Mouse (Mus musculus): ENCODE results near the gene Gsk3a.

Gsk3a gene

DNA sequence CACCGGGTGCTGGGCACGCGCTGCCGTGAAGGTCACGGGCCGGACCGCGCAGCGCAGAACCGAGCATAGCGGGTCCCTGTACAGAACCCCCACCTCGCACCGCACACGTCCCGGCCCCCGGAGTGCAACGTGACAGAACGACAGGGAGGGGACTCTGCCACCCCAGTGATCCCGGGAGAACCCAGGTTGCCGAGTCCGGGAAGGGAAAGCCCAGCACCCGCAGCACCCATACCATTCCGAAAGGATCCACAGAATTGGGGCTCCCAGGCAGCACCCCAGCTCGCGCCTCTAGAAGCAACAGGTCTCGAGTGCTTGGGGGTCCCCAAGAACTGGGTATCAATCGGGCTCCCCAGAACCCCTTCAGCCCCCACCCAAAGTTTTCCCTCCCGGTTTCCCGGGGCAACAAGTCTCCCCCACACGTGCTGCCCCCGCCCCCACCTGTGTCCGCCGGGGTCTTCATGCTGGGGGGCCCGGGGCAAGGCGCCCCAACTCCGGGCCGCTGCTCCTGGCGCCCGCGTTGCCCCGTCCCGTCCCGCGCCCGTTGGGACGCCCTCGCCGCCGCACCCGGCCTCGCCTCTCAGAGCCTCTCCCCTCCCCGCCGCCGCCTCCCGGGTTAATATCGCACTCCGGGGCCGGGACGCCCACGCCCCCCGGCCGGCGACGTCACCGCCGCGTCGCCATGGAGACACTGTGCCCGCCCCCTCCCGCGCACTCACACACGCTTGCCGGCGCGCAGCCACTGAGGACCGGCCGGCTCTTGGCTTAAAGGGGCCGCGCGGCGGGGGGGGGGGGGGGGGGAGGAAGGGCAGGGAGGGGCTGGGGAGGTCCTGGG is 12.7 kb upstream of the Gsk3a start, which contains the start of gene Erf:
Erf (minus strand) TSS at position 621 of the 832 bp plus-strand sequence.
- peak; percentile 92 to 95 for DNase-seq (ENCODE audit: low spot score in 2 of 2)

DNA sequence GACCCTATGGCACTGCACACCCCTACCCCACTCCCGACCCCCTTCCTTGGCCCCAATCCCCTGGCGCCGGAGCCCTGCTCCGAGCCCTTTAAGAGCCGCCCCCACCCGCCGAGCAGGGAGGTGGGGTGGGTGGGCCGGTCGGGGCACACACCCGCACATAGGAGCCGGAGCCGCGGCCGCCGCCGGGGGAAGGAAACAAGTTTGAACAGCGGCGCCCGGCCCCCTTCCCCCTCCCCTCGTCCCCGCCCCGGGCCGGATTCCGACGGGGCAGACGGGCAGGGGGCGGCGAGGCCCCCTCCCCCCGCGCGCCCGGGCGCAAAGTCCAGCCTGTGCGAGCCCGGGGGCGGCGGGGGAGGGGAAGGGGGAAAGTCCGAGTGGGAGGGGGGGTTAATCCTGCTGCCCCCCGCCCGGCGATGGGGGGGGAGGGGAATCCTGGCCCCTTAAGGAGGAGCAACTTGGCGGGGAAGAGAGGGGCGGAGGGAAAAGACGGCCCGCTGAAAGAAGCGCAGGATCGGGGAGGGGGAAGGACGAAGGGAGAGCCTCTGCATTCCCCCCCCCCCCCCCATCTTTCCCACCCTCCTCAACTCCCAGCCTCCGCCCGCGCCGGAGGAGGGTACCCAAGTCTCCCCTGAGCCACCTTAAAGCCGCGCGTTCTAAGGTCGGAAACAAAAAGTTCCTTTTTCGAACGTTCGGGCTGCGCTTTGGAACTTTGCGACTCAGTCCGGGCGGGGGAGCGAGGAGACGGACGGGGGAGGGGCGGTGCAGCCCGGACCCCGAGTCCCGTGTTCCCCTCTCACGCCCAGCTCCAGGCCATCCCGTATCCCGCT is 11.9 kb upstream of the Gsk3a start:
- peak in 1 of 2 experiments; percentile 67 for DNase-seq (ENCODE audit: low spot score in 2 of 2)

DNA sequence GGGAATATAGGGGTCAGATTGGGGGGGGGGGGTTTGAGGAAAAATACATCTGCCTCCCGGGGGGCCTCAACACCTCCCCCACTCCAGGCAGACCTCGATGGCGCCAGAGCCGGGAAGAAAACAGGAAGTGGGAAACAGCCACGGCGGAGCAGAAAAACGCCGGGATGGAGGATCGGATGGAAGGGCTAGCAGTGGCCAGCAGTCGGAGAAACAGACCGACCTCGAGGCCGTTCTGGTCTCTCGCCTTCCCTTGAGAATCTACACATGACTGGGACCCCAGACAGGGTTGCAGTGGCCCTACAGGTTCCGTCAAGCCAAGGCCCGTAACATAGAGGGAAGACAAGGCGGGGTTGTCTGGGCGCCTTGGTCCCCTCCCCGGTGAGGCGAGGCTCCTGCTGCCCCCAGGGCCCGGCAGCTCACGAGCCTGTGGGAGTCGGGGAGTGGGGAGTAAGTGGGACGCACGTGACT is 11.2 kb upstream of the Gsk3a start:
- DNase-seq (ENCODE audit: low spot score in 2 of 2) = no peak

DNA sequence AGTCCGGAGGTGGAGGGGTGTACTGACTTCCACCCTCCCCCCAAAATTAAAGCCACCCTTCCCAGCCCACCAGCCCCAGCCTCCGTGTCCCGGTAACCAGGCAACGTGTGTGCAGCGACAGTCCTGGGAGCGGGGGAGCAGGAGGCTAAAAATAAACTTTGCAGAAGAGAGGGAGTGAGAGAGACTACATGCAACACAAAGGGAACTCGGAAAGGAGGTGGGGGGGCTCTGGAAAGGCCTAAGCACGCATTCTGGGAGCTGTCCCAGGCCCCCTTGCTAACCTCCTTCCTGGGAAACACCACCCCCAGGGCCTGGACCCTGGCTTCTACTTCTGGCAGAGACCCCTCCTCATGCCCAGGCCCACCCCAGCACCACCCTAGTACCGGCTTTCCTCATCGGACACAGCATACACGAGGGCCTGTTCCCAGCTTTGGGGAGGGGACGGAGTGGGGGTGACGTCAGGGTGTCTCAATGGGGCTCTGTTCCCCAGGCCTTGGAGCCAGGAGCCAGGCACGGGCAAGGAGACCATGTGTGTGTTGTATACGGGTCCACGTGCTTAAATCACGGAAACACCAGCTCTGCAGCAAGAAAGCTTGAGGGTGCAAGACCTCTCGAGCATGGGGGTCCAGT is 10.5 kb upstream of the Gsk3a start:
- peak in 1 of 2 experiments; percentile 45 for DNase-seq (ENCODE audit: low spot score in 2 of 2)

DNA sequence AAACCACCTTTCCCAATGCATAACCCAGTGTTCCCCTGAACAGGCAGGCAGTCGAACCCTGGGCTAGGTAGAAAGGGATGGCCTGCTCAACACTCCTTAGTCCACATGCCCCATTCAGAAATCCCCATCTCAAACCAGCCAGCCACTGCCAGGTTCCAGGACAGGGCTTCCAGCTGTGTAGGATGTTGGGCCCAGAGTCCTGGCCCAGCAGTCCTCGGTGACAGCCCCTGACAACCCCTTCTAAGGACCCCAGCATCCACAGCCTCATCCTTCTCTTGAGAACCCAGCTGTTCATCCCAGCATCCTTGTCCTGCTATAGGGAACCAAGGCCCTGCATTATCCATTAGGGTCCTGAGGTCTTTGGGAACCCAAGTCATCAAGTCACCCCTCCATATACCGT is 9.8 kb upstream of the Gsk3a start:
- no peak for DNase-seq (ENCODE audit: low spot score in 2 of 2)

DNA sequence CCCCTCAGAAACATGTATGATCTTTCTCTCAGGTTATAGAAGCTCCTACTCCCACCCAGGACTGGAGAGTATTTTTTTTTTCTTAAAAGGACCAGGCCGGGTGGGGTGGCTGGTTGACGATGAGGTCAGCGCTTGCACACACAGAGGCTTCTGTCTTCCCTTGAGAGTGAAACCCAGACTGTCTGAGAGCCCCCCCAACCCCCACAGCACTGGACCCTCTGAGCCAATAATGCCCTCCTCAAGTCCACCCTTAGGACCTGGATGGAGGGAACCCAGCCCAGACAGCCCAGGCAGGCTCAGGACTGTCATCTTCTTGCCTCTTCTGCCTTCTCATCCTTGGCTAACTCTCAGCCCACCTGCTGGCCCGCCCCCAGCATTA is 9.1 kb upstream of the Gsk3a start:
- no peak for DNase-seq (ENCODE audit: low spot score in 2 of 2)

DNA sequence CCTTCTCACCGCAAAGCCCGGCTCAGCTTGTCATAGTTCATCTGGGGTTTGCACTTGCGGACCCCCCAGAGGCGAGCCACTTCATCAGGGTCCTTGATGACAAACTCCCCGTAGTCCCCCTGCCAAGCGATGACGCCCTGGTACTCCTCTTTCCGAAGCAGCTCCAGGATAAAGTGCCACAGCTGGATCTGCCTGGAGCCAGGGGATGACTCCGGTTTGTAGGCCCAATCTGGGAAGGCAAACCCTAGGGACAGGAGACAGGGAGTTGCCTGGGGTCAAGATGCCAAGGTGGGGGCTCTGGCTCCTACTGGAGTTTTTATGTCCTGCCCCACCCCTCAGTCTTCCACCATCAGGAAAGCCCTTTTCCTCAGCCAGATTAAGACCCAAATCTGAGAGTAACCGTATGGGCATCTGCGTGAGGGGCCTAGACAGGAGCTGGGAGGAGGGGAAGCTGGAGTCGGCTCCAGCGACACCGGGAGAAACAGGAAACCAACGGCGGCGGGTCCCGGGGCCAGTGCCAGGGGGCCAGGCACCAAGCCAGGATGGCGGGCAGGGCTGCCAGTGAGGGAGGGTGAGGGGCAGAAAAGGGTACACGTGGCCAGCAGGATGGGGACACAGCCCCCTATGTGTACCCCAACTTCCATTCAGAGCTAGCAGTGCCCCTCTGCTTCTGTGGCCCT is 8.6 kb upstream of the Gsk3a start:
- peak; percentile 65 to 78 for DNase-seq (ENCODE audit: low spot score in 2 of 2)

DNA sequence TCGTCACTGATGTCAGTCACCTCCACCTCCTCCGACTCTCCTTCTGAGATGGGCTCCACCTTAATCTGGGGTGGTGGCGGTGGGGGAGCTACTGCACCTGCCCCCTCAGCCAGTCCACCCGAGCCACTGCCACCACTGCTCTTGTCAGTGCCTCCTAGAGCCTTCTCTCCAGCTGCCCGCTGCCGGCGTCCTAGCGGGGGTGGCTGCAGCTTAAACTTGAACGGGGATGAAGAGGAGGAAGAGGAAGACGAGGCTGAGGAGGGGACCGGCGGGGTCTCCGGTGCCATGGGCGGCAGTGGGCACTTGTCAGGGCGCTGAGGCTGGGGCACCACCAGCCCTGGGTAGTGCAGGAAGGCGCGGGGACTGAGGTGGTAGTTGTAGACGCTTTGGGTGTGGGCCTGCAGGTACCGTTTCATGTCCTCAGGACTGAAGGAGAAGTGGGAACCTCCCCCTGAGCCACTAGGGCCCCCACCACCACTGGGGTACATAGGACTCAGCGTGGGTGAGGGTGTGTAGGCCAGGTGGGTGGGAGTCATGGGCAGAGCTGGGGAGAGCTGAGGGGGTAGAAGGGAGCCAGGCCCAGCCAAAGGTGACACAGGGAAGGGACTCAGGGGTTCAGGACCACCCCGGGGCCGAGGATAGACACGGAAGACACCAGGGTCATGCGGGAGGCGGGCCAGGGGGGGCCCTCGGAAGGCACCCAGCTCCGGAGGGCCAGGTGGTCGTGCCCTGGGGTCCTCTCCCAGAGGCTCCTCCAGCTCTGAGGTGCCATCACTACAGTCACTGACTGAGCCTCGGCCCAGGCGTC is 7.1 kb upstream of the Gsk3a start:
- no peak for DNase-seq (ENCODE audit: low spot score in 2 of 2)

DNA sequence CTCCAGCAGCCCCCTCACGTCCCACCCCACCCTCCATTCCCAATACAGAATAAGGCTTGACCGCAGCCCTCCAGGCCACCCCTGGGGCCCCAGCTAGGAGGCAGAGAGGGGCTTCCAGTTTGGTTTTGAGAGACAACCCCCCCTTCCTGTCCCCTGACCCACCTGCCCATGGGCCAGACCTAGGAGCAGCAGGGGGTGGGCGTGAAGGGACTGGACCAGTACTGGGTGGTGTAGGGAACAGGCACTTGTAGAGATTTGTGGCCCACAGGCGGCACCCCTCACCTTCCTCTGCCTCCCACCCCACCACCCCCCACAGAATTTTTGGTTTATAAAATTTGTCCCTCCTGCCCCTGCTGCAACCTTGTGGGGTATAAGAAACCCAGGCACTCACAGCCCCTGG is 5.7 kb upstream of the Gsk3a start:
- DNase-seq (ENCODE audit: low spot score in 2 of 2) = no peak

DNA sequence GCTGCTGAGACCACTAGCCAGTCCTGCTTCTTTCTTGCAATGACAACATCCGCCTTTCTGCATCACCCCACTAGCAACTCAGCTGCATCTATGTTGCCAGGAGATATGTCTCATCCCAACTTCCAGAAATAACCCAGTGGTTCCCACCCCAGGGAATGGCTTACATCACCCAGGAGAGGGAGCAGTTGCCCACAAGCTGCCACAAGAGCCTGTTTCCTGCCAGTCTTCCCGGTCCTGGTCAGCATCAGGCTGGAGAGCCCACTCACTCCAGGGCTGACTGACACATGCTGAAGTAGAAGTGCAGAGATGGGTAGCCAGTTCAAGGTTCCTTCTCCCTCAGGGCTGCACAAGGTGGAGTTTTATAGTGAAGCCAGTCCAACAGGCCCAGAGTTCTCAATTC is 3.4 kb upstream of the Gsk3a start:
- DNase-seq (ENCODE audit: low spot score in 2 of 2) = no peak

DNA sequence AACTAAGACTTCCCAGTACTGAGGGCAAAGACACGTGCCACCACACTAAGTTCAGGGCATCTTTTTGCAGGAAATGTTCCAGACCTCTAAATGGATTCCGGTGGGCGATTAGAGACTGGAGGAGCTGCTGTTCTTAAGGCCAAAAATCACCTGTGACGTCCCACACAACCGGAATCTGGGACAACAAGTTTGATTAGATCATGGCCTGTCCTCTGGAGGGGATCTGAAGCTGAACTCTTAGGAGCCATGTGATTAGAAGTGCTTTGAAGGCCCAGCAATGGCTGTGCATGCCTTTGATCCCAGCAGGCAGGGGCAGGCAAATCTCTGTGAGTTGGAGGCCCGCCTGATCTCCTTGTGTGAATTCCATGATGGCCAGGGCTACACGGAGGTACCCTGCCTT is 3.0 kb upstream of the Gsk3a start:
- DNase-seq (ENCODE audit: low spot score in 2 of 2) = no peak

DNA sequence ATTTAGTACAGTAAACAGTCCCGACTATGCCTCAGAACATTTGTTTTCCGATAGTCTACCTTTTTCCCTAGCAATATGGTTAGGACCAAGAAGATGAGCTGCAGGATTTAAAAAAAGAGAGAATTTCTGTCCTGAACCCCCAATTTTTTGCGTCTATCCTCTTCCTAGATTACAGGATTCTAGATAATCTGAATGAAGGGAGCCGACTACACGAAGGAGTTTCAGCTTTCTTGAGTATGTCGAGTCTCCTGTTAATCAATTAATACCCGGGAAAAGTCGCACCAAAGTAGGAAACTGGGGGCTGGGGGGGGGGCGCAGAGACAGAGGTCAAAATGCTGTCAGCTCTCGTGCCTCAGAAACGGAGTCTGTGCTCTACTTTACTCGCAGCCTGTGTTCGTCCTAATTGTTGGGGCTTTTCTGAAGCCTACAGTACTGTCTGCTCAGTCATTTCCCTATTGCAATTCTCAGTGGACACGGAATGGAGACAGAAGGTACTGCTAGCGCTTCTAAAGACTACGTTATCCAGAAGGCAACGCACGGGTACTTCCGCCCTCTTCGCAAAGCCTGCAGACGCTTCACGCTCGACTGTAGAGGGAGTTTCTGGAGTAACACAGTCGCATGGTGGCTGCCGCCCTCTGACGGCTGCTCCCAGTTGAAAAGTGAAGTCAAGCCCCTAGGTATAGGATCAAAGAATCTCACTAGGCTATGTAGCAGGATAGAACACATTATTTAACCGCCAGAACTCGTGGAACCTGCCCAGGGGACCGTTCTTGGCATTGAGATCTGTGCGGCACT is 1.4 kb upstream of the Gsk3a start:
- peak in 1 of 2 experiments; percentile 79 for DNase-seq (ENCODE audit: low spot score in 2 of 2)

DNA sequence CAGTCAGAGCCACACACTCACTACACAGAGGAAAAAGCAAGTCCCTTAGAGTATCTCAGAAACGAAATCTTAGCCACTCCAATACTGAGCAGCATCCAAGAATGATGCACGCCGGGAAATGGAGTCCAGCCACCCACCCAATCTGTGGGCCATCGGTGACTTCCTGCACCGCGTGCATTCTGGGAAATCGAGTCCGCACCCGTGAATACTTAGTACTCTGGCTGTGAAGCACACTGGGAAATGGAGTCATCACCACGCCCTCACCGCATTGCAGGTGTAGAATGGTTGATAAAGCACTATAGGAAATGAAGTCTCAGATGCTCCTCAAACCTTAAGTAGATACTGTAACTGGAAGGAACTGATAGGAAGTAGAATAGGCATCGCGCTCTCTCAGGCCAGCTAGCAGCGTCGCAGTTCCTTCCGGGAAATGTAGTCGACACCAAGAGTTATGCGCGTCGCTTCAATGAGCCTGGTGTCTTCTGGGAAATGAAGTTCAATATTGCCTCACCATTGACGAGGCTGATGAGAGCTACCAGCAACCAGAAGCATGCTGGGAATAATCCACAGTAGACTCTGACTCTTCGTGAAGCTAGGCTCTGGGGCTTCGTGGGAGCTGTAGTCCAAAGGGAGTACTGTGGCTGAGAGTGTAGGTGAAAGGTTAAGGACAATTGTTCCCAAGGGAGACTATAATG is 510 bp upstream of the Gsk3a start:
- peak; percentile 69 to 85 for DNase-seq (ENCODE audit: low spot score in 2 of 2)

DNA sequence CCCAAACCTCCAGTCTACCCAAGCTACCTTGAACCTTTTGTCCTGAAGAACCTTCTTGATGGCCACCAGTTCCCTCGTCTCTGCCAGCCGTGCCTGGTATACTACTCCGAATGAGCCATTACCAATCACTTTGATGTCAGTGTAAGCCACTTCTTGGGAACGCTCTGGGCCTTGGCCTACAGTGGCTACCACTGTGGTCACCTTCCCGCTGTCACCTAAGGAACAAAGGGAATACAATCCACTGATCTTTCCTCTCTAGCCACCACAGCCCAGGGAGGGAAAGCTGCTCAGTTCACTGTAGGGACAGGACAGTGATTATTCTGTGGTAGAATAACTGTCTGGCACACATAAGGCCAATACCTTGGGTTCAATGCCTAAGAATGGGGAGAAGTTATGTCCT is 2.1 kb downstream of the Gsk3a start:
- no peak for DNase-seq (ENCODE audit: low spot score in 2 of 2)

DNA sequence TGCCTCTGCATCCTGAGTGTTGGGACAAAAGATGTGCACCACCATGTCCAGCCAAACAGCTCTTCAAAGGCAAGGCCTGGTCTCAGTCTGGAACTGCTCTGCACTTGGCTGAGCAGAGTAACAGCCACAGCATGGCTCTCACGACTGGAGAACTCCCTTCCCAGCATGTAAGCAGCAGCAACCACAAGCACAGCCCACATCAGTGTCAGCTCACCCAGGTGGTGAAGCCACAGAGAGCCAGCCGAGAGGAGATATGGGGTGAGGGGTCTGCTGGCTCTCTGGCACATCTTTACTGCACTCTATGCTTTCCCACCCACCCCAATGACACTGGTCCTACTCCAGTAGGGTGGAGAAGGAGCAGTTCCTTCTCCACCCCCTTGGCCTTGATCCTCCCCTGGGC is 4.6 kb downstream of the Gsk3a start:
- DNase-seq (ENCODE audit: low spot score in 2 of 2) = no peak

DNA sequence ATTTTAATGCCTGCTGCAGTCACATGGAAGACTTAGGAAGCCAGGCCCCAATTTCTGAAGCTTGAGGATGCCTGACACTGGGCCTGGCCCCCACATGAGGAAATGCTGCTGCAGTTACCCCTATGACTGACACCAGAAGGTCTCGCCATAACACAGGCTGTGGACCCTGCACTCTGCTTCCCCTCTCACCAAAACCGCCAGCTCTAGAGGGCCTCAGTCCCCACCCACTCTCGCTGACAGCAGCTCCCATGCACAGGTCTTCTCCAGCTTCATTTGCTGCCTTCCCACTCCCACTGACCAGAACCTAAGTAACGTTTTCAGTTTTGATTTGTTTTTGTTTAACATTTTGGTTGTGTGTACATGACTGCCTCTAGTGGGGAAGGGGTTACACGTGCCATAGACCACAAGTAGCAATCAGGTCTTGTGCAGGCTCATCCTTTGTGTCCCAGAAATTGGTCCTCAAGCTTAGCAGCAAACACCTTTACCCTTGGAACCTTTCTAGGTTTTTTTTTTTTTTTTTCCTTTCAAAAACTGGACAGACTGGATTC is 5.5 kb downstream of the Gsk3a start:
- DNase-seq (ENCODE audit: low spot score in 2 of 2) = no peak

DNA sequence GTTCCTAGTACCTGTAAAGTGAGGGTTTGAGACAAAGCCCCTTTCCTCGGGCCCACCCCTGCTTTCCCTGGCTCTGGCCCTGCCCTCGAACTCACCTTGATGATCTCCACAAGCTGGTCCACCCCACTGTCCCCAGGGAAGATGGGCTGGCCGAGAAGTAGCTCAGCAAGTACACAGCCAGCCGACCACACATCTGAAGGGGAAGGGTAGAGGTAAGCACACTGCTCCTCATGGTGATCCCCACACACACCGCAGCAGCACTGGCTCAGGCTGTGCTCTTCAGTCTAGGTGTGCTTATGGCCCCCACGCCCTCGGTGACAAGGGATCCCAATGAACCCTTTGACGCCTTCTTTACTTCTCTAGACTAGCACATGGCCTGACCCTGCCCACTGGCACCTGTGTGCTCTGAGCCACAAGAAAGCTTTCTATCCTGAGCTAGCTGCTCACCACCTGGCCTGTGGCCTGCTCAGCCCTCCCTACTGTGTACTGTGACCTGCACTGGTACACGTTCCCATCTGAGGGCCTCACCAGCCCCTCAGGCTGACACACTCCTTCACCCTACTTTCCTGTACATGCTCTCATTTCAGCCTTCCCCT is 6.9 kb downstream of the Gsk3a start:
- no peak for DNase-seq (ENCODE audit: low spot score in 2 of 2)

DNA sequence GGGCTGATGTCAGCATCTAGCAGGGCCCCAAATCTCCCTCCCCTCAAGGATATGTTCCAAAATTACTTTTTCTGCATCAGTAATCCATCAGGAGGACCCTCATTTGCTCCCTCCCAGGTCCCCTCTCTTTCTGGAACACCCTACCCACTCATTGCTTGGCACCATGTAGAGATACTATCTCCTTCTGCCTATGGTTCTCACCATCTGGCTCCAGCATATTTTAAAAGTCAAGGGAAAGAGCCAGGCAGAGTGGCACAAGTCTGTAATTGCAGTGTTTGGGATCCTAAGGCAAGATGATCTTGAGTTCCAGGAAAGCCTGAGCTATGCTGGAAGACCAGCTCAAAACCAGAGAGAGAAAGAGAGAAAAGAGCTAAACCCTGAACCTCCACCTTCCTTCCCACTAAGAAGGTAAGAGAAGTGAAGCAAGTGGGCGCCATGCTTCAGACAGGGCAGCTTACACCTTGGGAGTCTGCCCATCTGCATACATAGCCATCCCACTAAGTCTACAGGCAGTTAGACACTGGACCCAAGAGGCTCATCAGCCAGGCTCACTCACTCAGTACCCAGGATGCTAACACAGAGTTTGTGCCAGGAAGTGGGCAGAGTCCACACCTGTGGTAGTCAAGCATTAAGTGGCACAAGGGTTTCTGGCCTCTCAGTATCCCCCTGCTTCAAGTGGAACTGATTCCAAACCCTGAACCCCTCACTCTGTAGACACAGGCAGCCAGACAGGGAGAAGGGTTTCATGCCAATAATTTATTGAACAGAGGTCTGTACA is 9.9 kb downstream of the Gsk3a start:
- no peak for DNase-seq (ENCODE audit: low spot score in 2 of 2)
